Mouse (Mus musculus) induced T-regulatory cell, adult 2 months (primary cell): Measurements from ENCODE around the gene Slc7a11.
A peak's percentile ranks its signal among the peaks of the same experiment; 100 is the strongest.

ENCODE experiments used
- DNase-seq: peaks from one replicate; pipeline ENCODE4 v3.0.0-alpha.2; 2012; ENCODE audit warnings: low read depth

Gene Slc7a11

DNA sequence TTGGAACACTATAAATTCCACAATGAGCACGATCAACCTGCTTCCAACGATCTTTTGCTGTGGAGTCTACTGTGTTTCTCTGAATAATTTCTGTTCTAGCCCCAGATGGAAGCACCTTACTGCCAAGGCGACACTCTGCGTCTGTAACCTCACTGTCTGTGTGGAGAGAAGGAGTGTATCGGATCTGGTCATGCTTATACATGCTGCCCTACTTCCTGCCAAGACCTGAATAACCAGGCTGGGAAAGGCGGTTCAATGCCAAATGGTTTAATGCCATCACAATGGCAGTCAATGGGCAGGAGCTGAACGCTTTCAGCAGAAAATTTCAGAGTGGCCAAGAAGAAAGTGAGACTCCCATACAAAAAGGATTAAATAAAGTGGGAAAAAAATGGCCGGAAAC lies 137.1 kb downstream of the Slc7a11 start:
- DNase-seq: no peak

DNA sequence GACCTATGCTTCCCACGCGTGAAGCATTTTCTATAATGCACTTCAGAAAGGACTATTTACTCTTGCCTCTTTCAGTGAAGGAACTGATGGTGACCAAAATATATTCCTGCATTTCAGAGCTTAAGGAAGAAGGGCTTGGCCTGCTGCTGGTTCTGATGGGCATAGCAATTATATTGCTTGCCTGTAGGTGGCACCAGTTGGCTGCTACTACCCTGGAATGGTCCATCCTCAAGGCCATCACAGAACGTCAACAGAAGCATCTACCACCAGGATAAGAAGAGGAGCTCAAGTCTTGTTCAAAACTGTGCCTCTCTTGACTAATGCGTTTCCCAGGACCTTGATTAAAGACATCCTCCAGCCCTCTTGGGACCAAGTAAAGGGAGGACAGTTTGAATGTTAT lies 139.3 kb downstream of the Slc7a11 start:
- peak; percentile 22 for DNase-seq

DNA sequence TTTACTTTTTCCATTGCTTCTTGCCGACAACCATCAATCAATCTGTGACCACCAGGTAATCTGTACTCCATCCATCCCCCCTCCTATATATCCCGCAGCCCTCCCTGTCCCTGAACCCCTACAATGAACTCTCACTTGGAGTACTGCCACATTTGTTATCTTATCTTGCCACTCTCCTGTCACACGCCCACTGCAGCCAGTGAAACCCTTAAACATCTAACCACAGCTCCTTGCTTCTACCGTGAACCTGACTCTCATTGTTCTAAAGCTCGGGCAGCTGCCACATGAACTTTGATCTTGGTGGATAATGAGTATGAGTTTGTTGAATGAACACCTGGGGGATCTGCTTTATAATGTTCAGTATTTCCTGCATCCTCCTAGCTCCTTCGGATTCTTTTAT lies 140.8 kb downstream of the Slc7a11 start:
- DNase-seq: no peak

DNA sequence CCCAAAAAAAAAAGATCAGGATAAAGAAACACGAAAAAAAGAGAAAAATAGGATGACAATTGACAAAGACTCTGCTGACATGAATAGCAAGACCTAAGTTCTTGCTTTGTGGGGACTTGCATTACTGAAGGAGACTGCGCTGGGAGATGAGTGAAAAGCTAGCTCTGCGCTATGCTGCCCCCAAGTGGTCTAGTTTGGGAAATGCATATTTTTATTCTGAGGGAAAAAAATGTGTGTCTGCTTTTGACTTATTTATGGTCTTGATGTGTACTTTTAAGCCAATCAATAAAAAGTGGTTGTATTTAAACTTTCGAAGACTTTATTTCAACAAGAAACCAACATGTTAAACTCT lies 142.5 kb downstream of the Slc7a11 start:
- peak; percentile 45 for DNase-seq

DNA sequence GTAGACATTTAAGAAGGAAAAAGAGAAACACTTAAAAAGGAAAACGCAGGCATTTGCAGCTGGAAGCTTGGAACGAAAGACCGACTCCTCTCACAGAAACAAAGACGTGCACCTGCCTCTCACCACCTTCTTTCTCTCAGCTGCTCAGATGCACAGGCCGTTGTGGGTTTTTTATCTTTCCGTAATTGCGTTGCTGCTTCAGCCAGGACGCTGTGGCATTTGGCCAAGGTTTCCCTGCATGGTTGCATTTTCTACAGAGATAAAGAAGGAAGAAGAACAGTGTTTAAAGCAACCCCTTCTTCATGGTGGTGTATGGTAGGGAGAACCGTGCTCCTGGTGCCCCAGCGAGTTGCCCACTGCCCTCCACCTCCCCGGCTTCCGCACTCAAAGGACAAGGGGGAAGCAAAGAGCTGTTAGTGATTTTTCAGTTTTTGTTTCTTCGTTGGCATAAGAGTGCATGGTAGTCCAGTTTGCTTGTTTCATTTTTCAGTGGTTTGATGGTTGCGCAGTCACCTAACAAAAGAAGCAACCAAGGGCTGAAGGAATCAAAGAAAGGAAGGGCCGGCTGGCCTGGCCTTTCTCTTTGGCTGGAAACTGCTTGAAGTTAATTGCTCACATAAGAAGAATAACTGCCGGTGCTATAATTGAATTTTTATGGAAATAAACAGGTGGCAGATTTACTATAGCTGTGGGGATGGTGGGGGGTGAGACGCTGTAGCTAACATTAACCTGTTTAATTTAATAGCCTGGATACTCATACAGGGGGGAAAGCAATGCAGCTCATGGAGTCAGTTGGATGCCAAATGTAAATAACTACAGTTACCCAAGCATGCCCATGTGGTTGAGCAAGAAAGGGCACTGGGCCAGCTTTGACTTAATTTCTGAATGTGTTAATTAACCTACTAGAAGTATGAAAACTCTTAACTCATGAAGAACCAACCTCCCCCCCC lies 143.1 kb downstream of the Slc7a11 start:
- DNase-seq: no peak

GRCm38 (mm10) chr3:50298366-50298991 lies 144.9 kb downstream of the Slc7a11 start:
- no peak for DNase-seq

- DNase-seq: no peak
These were observed 146.5 kb downstream of the Slc7a11 start for GRCm38 (mm10) chr3:50296956-50297355.

- no peak for DNase-seq
These were observed 168.4 kb downstream of the Slc7a11 start for GRCm38 (mm10) chr3:50275023-50275422.

DNA sequence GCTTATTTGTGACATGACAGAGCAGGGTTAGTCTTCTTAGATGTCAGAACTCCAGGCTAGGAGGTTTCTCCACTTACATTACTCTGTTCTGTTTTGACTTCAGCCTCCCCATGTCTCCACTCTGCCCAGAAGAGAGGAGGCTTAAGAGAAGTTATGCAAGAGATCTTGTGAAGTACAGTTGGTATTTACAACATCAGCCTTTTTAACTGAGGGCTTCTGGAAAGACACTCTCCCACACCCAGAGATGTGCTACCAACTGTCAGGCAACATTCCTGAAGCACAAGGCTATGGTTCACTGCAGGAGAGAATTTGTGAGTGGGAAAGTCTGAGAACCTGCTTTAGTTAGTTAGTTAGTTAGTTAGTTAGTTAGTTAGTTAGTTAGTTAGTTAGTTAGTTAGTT lies 171.2 kb downstream of the Slc7a11 start:
- no peak for DNase-seq

DNA sequence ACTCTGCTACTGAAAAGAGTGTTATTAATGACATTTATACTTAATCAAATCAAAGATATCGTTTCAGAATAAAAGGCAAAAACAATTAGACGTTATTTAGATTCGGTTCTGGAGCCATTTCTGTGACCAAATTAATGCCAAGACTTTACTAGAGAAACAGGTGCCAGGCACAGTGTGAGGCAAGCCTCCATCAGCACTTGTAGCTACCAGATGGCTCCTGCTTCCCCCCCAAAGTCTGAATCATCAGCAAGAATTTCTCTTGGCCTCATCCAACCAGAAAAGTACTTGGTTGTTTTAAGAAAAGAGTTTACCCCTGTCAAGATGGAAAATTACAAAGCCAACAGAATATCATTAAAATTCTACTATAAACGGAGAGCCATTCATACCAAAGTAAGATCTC lies 173.7 kb downstream of the Slc7a11 start:
- DNase-seq: no peak

DNA sequence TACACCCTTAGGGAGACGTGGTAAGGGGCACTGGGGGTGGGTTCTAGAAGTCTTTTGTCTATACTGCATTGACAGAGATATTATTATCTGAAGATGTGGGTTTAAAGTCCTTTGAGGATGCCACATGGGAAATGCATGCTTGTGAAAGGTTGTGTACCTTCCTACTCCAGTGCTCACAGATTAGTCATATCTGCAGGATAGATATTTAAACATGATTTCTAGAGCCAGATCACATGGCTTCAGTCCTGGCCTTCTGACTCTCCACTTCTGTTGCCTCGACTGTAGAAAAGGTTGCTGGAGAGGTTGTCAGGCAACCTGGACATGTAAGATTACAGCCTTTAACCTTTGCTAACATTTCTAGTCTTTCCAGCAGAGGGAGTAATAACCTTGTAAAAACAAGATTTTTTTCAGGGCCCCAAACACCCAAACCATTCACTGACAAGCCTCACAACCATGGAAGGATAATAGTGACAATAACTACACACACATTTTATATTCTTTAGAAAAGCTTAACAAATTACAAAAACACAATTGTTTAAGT lies 180.8 kb downstream of the Slc7a11 start:
- peak; percentile 1 for DNase-seq

GRCm38 (mm10) chr3:50262066-50262465 lies 181.3 kb downstream of the Slc7a11 start:
- no peak for DNase-seq

- no peak for DNase-seq
These were observed 182.7 kb downstream of the Slc7a11 start for GRCm38 (mm10) chr3:50260667-50261066.

- no peak for DNase-seq
These were observed 184.6 kb downstream of the Slc7a11 start for GRCm38 (mm10) chr3:50258852-50259251.

- no peak for DNase-seq
These were observed 193.7 kb downstream of the Slc7a11 start for GRCm38 (mm10) chr3:50249598-50250300.

DNA sequence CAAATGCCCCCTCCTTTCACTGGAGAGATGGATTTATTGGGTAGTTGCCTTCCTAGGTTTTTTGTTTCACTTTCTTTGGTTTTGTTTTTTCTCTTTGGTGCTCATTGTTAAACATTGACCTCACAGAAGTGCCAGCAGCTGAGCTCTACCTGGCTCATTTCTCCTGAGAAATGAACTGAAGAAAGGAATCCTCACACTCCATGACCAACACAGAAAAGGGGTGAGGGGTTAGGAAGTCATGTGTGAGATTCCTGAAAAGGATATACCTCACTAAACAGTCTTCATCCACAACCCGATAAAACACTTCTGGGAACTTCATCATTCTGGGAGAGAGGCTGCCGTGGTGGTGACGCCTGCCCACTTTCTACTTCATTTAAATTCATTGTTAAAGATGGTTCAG lies 207.4 kb downstream of the Slc7a11 start:
- no peak for DNase-seq

- DNase-seq: no peak
These were observed 210.3 kb downstream of the Slc7a11 start for GRCm38 (mm10) chr3:50233144-50233543.

GRCm38 (mm10) chr3:50224390-50225114 lies 218.9 kb downstream of the Slc7a11 start:
- DNase-seq: no peak

DNA sequence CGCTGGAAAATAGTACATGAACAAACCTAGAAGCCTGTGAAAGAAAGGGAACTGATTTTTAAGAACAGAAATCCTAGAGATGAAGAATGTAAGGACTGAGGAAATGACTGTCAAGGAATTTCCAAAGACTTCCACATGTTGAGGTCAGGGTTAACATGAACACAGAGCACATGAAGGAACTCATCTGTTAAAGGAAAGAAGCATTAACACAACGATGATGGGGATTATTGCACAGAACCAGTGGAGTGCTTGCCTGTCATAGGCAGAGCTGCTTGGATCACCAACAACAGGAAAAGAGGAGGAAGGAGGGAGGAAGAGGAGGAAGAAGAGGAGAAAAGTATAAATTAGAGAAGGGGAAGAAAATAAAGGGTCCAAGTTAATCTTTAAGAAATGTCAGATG lies 223.0 kb downstream of the Slc7a11 start:
- DNase-seq: no peak

GRCm38 (mm10) chr3:50186369-50186768 lies 257.0 kb downstream of the Slc7a11 start:
- DNase-seq: no peak

- no peak for DNase-seq
These were observed 257.5 kb downstream of the Slc7a11 start for GRCm38 (mm10) chr3:50185879-50186278.

DNA sequence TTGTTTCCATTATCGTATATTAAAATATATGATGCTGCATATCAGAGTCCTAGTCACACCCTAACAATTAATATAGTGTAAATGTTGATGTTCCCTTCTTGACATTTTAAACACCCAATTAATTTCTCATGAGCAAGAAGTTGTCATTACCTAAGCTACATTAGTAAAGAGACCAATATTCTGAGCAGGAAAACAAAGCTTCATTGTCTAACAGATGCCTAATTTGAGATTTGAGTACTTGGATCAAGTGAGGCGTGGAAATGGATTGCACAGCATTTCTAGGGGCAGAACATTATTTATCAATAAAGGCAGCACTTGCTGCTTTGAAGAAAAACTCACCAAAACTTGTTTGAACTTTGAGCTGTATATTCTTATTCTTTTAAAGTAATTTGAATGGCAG lies 282.7 kb downstream of the Slc7a11 start:
- no peak for DNase-seq
